In genomic region chr11:53546271-53546670, GRCm38 (mm10) we compare ENCODE assay signal across 15 mouse cellular contexts. TPM values are rescaled to one million over a fixed set of nuclear protein-coding genes. Genes with fewer than 3 reads are reported as not detected.
A peak's percentile ranks its signal among the peaks of the same experiment; 100 is the strongest.
DNase-seq lines count a peak whose midpoint lies in the region; ATAC-seq and TF ChIP-seq lines count a peak whose summit lies in the region.
"Had no signal": no experiment of that assay in that cellular context is flagged by ENCODE, and none has a peak within 500 bp of the region (broad histone marks: within the 10 kb centered on the region; RNA-seq: fewer than 3 reads in every experiment).

No protein-coding gene starts in this region.

- no peak overlapping the region for H3K27ac ChIP-seq in hindbrain, embryonic 15.5 days (replicated peaks)
- H3K27ac ChIP-seq in hindbrain, embryonic 11.5 days (ENCODE audit: low read depth, low read length) = no peak overlapping the region
- H3K27ac ChIP-seq: heart, embryonic 10.5 days; hindbrain, embryonic 12.5 days; midbrain, embryonic 12.5 days; neural tube, embryonic 12.5 days had no signal

- H3K36me3 ChIP-seq in hindbrain, embryonic 15.5 days = no peaks in the 10 kb centered on the region
- no peaks in the 10 kb centered on the region for H3K36me3 ChIP-seq in hindbrain, embryonic 11.5 days (ENCODE audit: control insufficient read depth, insufficient read depth, low read length)
- H3K36me3 ChIP-seq in myocyte (ENCODE audit: control insufficient read depth, insufficient read depth) = peaks cover 10% of the 10 kb centered on the region

- peak; percentile 24 for DNase-seq in adrenal gland, postnatal 10 days
- no peak for DNase-seq in adrenal gland, adult 18-20 months (ENCODE audit: low spot score in 2 of 2)
- no peak for DNase-seq in hindbrain, embryonic 11.5 days (ENCODE audit: low spot score)
- DNase-seq in right cerebral cortex, postnatal 10 days (ENCODE audit: low spot score in 2 of 2) = peak; percentile 65 to 66
- DNase-seq in right cerebral cortex, adult 2 months (ENCODE audit: low spot score in 2 of 2) = no peak
- DNase-seq in lung, postnatal 25 days (ENCODE audit: low spot score) = no peak
- DNase-seq: kidney, adult 2 months; right cerebral cortex, adult 18-20 months; thymus, adult 2 months had no signal

- no peak overlapping the region for H3ac ChIP-seq in myocyte (ENCODE audit: control insufficient read depth, insufficient read length)

- no peaks in the 10 kb centered on the region for H3K79me2 ChIP-seq in myocyte (ENCODE audit: control insufficient read depth, insufficient read depth)

- no peak overlapping the region for H3K4me2 ChIP-seq in hindbrain, embryonic 15.5 days
- no peak overlapping the region for H3K4me2 ChIP-seq in hindbrain, embryonic 11.5 days (replicated peaks; ENCODE audit: low read depth, low read length)
- H3K4me2 ChIP-seq in myocyte (ENCODE audit: low read depth) = no peak overlapping the region
- H3K4me2 ChIP-seq: hindbrain, embryonic 12.5 days; midbrain, embryonic 12.5 days; neural tube, embryonic 12.5 days had no signal

- H3K4me1 ChIP-seq in hindbrain, embryonic 15.5 days (replicated peaks) = no peaks in the 10 kb centered on the region
- no peaks in the 10 kb centered on the region for H3K4me1 ChIP-seq in hindbrain, embryonic 11.5 days (replicated peaks; ENCODE audit: control insufficient read depth, insufficient read depth, low read length)
- H3K4me1 ChIP-seq: midbrain, embryonic 12.5 days had no signal

- no peak for TF ChIP-seq POLR2A in myocyte (IDR thresholded peaks at IDR 0.05; ENCODE audit: insufficient read length, low read depth)

- peak; percentile 35; the same call in 1 of the 2 replicates for ATAC-seq in hindbrain, embryonic 15.5 days (ENCODE audit: low FRiP score, low read depth)
- no peak for ATAC-seq in hindbrain, embryonic 11.5 days (ENCODE audit: low FRiP score)

- WGBS in hindbrain, embryonic 15.5 days = 47% methylated on average over 6 of the region's 6 CpGs
- 69% methylated on average over 6 of the region's 6 CpGs for WGBS in hindbrain, embryonic 11.5 days

- no peak overlapping the region for H3K9ac ChIP-seq in hindbrain, embryonic 15.5 days
- no peak overlapping the region for H3K9ac ChIP-seq in hindbrain, embryonic 11.5 days (ENCODE audit: low read depth, low read length)
- H3K9ac ChIP-seq: hindbrain, embryonic 12.5 days; midbrain, embryonic 12.5 days; neural tube, embryonic 12.5 days had no signal

- no peak overlapping the region for H3K4me3 ChIP-seq in hindbrain, embryonic 15.5 days
- no peak overlapping the region for H3K4me3 ChIP-seq in hindbrain, embryonic 11.5 days (ENCODE audit: low read depth, low read length)
- H3K4me3 ChIP-seq in myocyte = no peak overlapping the region
- H3K4me3 ChIP-seq: heart, embryonic 10.5 days; hindbrain, embryonic 12.5 days; midbrain, embryonic 12.5 days; neural tube, embryonic 12.5 days had no signal

- no peaks in the 10 kb centered on the region for H3K9me3 ChIP-seq in hindbrain, embryonic 15.5 days
- no peaks in the 10 kb centered on the region for H3K9me3 ChIP-seq in hindbrain, embryonic 11.5 days (ENCODE audit: control insufficient read depth, low read length)
- H3K9me3 ChIP-seq: heart, embryonic 10.5 days; hindbrain, embryonic 12.5 days; neural tube, embryonic 12.5 days had no signal

- no peaks in the 10 kb centered on the region for H3K27me3 ChIP-seq in hindbrain, embryonic 15.5 days
- H3K27me3 ChIP-seq in hindbrain, embryonic 11.5 days (ENCODE audit: control insufficient read depth, insufficient read depth, low read length) = no peaks in the 10 kb centered on the region
- no peaks in the 10 kb centered on the region for H3K27me3 ChIP-seq in myocyte (ENCODE audit: control insufficient read depth, insufficient read depth, insufficient read length)
- H3K27me3 ChIP-seq: hindbrain, embryonic 12.5 days; midbrain, embryonic 12.5 days; neural tube, embryonic 12.5 days had no signal

TF ChIP-seq in myocyte, 11 proteins besides CTCF, POLR2A, EP300 and RAD21:
- TF ChIP-seq POLR2AphosphoS2 (IDR thresholded peaks at IDR 0.05; ENCODE audit: insufficient read length, low read depth) (peak; percentile 66), TCF12 (IDR thresholded peaks at IDR 0.05; ENCODE audit: insufficient read depth, poor library complexity, severe bottlenecking) (peak; percentile 64), TCF3 (IDR thresholded peaks at IDR 0.05; ENCODE audit: insufficient read length, low read depth) (peak; percentile 27), MAX (IDR thresholded peaks at IDR 0.05; ENCODE audit: low read depth) (no peak), MYOG (IDR thresholded peaks at IDR 0.05; ENCODE audit: control insufficient read depth in 1 of 3, insufficient read depth in 1 of 3, insufficient read length in 2 of 3, low read depth in 2 of 3) (peak; percentile 81 to 96 (median 95)), E2F4 (IDR thresholded peaks at IDR 0.05; ENCODE audit: insufficient read depth) (no peak), MYOD1 (IDR thresholded peaks at IDR 0.05; ENCODE audit: control insufficient read depth in 1 of 3, insufficient read length in 2 of 3, low read depth in 2 of 3) (peak; percentile 84 to 92 (median 91))

RNA-seq across cellular contexts. Expression of gene Kif3a, which starts 20.9 kb away (rescaled TPM):
- 10 to 100 TPM; 24.2 to 26.5 TPM for total RNA-seq in adrenal gland, postnatal 10 days (2021)
- total RNA-seq in adrenal gland, adult 18-20 months (2021) = 10 to 100 TPM; 23.2 to 25.9 TPM
- 318 and 324 TPM in 2 replicates for polyA plus RNA-seq in hindbrain, embryonic 15.5 days (2015; fragmentation: Nextera tagmentation; extraction: Ambion mirVana)
- polyA plus RNA-seq in hindbrain, embryonic 11.5 days (2014; fragmentation: Nextera tagmentation; extraction: Ambion mirVana) = 106 and 118 TPM in 2 replicates
- 13.6 TPM for polyA plus RNA-seq in myocyte (2012; fragmentation: generic; extraction: Trizol)

RNA-seq across cellular contexts. Expression of gene Sept8, which starts 27.2 kb away (rescaled TPM):
- 10 to 100 TPM; 41.2 to 49.2 TPM for total RNA-seq in adrenal gland, postnatal 10 days (2021)
- total RNA-seq in adrenal gland, adult 18-20 months (2021) = 10 to 100 TPM; 28.9 to 32.1 TPM
- polyA plus RNA-seq in hindbrain, embryonic 15.5 days (2015; fragmentation: Nextera tagmentation; extraction: Ambion mirVana) = 18.6 and 20.7 TPM in 2 replicates
- polyA plus RNA-seq in hindbrain, embryonic 11.5 days (2014; fragmentation: Nextera tagmentation; extraction: Ambion mirVana) = 13.5 and 15.8 TPM in 2 replicates
- 92.4 TPM for polyA plus RNA-seq in myocyte (2012; fragmentation: generic; extraction: Trizol)

Comparison
In these comparisons a context has a peak if more than half of its experiments do, and no peak if none do; other contexts are left out.
1. DNase-seq: peak in adrenal gland, postnatal 10 days (single experiment) and right cerebral cortex, postnatal 10 days (2 of 2); none in adrenal gland, adult 18-20 months (0 of 2), hindbrain, embryonic 11.5 days (single experiment), right cerebral cortex, adult 2 months (0 of 2) and lung, postnatal 25 days (single experiment).